Mouse (Mus musculus) hindbrain, embryonic 16.5 days (tissue): Measurements from ENCODE around the gene Qpctl. TPM values are rescaled to one million over a fixed set of nuclear protein-coding genes. Genes with fewer than 3 reads are reported as not detected.

Experiments used
- ATAC-seq: fragments of 200-750 bp; cut with Nextera tagmentation; 2 replicates; pipeline ENCODE4 v1.8.0; 2017; ENCODE audit warnings: moderate TSS enrichment, moderate library complexity
- H3K27ac ChIP-seq: fragments of 300-500 bp; sonication (generic); 2 replicates; pipeline ENCODE4 v1.5.1; 2014; ENCODE audit warnings: low read depth, mild to moderate bottlenecking, control low read depth, low read length, moderate library complexity
- H3K27me3 ChIP-seq: fragments of 300-500 bp; sonication (generic); replicated peaks from 2 replicates; pipeline ENCODE4 v1.6.1; 2014; ENCODE audit warnings: low read length; ENCODE audit not compliant: control insufficient read depth, insufficient read depth
- H3K36me3 ChIP-seq: fragments of 300-500 bp; sonication (generic); 2 replicates; pipeline ENCODE4 v1.6.1; 2014; ENCODE audit warnings: mild to moderate bottlenecking, low read length, moderate library complexity, mixed read lengths; ENCODE audit not compliant: control insufficient read depth, insufficient read depth
- H3K4me1 ChIP-seq: fragments of 300-500 bp; sonication (generic); 2 replicates; pipeline ENCODE4 v1.6.1; 2014; ENCODE audit warnings: low read depth, low read length; ENCODE audit not compliant: control insufficient read depth, insufficient read depth
- H3K4me2 ChIP-seq: fragments of 300-500 bp; sonication (generic); 2 replicates; pipeline ENCODE4 v1.6.1; 2014; ENCODE audit warnings: mild to moderate bottlenecking, low read length, control low read depth, moderate library complexity
- H3K4me3 ChIP-seq: fragments of 300-500 bp; sonication (generic); 2 replicates; pipeline ENCODE4 v1.5.1; 2014; ENCODE audit warnings: mild to moderate bottlenecking, low read length, control low read depth, moderate library complexity
- H3K9ac ChIP-seq: fragments of 300-500 bp; sonication (generic); 2 replicates; pipeline ENCODE4 v1.6.1; 2014; ENCODE audit warnings: low read depth, mild to moderate bottlenecking, control low read depth, low read length, moderate library complexity
- H3K9me3 ChIP-seq: fragments of 300-500 bp; sonication (generic); 2 replicates; pipeline ENCODE4 v1.6.1; 2014; ENCODE audit warnings: mild to moderate bottlenecking, low read length, moderate library complexity; ENCODE audit not compliant: control insufficient read depth
- WGBS: fragments of 180-500 bp; shearing (Covaris S2); extraction: QIAGEN DNeasy Blood & Tissue Kit; methylation state at CpG from one replicate; pipeline ENCODE4 v1.1.7; 2014; 5-methylcytosine and 5-hydroxymethylcytosine counted together
- polyA plus RNA-seq: library from polyadenylated mRNA; unstranded; fragments of >200 nt; fragmentation: Nextera tagmentation; extraction: Ambion mirVana; gene quantifications from 2 replicates; pipeline ENCODE4 v1.2.1, GENCODE M21; 2015

The Qpctl gene
- polyA plus RNA-seq, 1 experiment from 2014 or later, result 26.3 TPM

DNA sequence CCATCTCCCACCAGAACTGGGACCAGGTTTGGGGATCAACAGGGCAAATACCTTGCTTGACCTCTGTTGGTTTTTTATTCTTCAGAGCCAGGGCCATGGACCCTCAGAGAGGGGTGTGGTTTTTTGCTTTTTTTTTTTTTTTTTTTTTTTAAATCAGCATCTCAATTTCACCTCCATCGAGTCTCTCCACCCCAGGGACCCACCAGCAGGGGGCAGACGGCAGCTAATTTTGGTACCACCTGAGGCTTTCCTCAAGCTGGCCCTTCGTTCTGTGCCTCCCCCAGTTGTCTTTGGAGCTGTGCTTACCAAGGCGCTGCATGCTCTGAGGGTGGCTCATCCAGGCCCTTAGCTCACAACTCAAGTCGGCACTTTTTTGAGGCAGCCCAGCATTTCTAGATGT is 11.7 kb downstream of the Qpctl start:
- H3K4me3 ChIP-seq, result no peak overlapping the region
- no peaks in the 10 kb centered on the region for H3K27me3 ChIP-seq
- H3K9ac ChIP-seq, result no peak overlapping the region
- H3K27ac ChIP-seq, result no peak overlapping the region
- H3K36me3 ChIP-seq, result peaks cover 26% of the 10 kb centered on the region
- no peaks in the 10 kb centered on the region for H3K4me1 ChIP-seq
- no peak overlapping the region for H3K4me2 ChIP-seq
- 52% methylated on average over 5 of the region's 5 CpGs for WGBS
- no peak for ATAC-seq
- no peaks in the 10 kb centered on the region for H3K9me3 ChIP-seq

DNA sequence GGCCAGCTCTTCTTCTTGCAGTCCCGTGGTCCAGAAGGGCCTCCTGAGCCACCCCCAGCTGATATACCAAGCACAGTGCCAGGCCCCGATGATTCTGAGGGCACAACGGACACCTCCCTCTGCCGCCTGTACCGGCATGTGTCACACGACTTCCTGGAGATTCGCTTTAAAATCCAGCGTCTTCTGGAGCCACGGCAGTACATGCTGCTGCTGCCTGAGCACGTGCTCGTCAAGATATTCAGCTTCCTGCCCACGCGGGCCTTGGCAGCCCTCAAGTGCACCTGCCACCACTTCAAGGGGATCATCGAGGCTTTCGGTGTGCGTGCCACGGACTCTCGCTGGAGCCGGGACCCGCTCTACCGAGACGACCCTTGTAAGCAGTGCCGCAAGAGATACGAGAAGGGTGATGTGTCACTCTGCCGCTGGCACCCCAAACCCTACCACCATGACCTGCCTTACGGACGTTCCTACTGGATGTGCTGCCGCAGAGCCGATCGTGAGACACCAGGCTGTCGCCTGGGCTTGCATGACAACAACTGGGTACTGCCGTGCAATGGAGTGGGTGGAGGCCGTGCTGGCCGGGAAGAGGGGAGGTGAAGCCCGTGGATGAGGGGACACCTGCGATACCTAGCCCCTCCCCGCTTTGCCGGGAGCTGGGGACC is 12.3 kb downstream of the Qpctl start:
- 91% methylated on average over 38 of the region's 38 CpGs for WGBS
- ATAC-seq, result no peak

DNA sequence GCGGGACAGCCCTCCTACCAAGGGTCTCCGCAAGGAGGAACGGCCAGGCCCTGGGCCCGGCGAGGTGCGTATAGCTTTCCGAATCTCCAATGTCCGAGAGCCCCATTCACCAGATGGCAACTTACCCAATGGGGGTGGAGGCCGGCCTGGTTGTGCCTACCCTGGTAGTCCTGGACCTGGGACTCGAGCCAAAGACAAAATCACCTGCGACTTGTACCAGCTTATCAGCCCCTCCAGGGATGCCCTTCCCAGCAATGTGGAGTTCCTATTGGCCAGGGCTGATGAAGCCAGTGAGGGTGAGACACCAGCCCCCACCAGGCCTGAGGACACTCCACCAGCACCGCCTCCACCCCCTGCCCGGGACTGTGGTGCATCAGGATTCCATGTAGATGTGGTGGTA is 12.9 kb downstream of the Qpctl start:
- Histone ChIP-seq H3K36me3 (peaks cover 25% of the 10 kb centered on the region), H3K9ac (no peak overlapping the region), H3K9me3 (no peaks in the 10 kb centered on the region), H3K27ac (no peak overlapping the region), H3K4me2 (no peak overlapping the region), H3K4me3 (no peak overlapping the region), H3K4me1 (no peaks in the 10 kb centered on the region; the same call in 1 of the 2 replicates), H3K27me3 (no peaks in the 10 kb centered on the region)
- no peak for ATAC-seq
- 95% methylated on average over 13 of the region's 13 CpGs for WGBS

More for the DNA sequence above, 12.3 kb downstream of the Qpctl start:
- H3K4me1 ChIP-seq, result no peaks in the 10 kb centered on the region; the same call in 1 of the 2 replicates
- no peak overlapping the region for H3K27ac ChIP-seq
- H3K4me3 ChIP-seq, result no peak overlapping the region
- peaks cover 26% of the 10 kb centered on the region for H3K36me3 ChIP-seq
- no peak overlapping the region for H3K9ac ChIP-seq
- no peak overlapping the region for H3K4me2 ChIP-seq
- H3K9me3 ChIP-seq, result no peaks in the 10 kb centered on the region
- H3K27me3 ChIP-seq, result no peaks in the 10 kb centered on the region

DNA sequence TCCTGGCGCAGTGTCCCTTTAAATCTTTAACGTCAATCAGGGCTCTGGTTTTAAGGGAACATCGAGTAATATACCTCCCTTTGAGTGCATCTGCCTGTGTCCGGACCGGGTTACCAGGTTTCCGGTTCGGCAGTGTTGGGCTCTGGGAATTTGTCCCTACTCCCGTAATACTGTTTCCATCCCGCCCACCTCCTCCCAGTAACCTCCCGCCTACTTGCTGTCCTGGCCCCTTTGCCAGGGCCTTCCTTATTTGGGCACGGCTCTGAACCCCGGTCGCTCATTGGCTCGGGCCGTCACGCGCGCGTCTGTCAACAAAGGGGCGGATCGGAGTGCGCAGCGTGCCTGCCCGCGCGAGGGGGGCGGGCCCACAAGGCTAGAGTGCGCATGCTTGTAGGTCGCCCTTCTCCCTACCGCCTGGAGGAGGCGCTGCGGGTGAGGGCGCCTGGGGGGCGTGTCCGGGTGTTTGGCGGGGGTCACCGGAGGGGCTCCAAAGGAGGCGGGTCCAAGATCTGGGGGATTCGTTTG is 17.7 kb downstream of the Qpctl start:
- H3K9ac ChIP-seq, result peak overlapping the region; percentile 65
- H3K36me3 ChIP-seq, result peaks cover 10% of the 10 kb centered on the region
- H3K27me3 ChIP-seq, result no peaks in the 10 kb centered on the region
- peak overlapping the region; percentile 51 for H3K4me3 ChIP-seq
- peaks cover 4% of the 10 kb centered on the region; the same call in 1 of the 2 replicates for H3K4me1 ChIP-seq
- no peaks in the 10 kb centered on the region for H3K9me3 ChIP-seq
- peak; percentile 99 for ATAC-seq
- H3K27ac ChIP-seq, result peak overlapping the region; percentile 78
- under 1% methylated on average over 39 of the region's 39 CpGs for WGBS
- peak overlapping the region; percentile 64 for H3K4me2 ChIP-seq

DNA sequence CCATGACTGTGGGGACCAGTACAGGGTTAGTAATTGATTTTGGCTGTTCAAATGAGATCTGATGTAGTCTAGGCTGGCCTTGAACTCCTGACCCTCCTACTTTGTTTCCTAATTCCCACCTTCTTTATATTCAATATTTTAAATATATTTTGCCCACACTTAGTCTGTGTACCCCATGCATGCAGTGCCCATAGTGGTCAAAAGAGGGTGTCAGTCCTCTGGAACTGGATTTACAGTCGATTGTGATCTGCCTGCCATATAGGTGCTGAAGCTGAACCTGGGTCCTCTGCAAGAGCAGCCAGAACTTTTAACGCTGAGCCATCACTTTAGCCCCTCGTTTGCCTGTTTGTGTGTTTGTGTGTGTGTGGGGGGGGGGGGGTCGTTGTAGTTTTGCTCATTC is 18.4 kb downstream of the Qpctl start:
- H3K27ac ChIP-seq, result peak overlapping the region; percentile 76
- H3K4me3 ChIP-seq, result peak overlapping the region; percentile 51
- H3K27me3 ChIP-seq, result no peaks in the 10 kb centered on the region
- no peak for ATAC-seq
- peaks cover 4% of the 10 kb centered on the region; the same call in 1 of the 2 replicates for H3K4me1 ChIP-seq
- peak overlapping the region; percentile 50 for H3K9ac ChIP-seq
- H3K9me3 ChIP-seq, result no peaks in the 10 kb centered on the region
- 42% methylated on average over 4 of the region's 4 CpGs for whole genome bisulfite sequencing
- peak overlapping the region; percentile 64 for H3K4me2 ChIP-seq
- peaks cover 3% of the 10 kb centered on the region; the same call in 1 of the 2 replicates for H3K36me3 ChIP-seq

DNA sequence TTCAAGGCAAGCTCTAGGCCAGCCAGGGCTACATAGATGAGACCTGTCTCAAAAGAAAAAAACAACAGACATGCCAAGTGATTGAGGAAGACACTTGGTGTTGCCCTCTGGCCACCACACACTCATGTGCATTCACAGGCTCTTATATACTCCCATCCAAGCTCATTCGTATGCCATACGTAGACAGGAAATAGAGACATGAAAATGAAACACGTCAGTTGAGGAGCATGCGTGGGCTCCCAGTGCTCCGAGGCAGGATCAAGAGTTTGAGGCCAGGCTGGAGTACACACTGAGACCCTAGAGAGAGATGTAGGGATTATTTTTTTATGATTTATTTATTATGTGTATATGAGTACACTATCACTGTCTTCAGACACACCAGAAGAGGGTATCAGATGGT is 19.7 kb downstream of the Qpctl start:
- Histone ChIP-seq H3K4me3 (no peak overlapping the region), H3K27ac (no peak overlapping the region), H3K27me3 (no peaks in the 10 kb centered on the region), H3K36me3 (no peaks in the 10 kb centered on the region), H3K4me2 (no peak overlapping the region), H3K9me3 (no peaks in the 10 kb centered on the region), H3K4me1 (peaks cover 4% of the 10 kb centered on the region; the same call in 1 of the 2 replicates), H3K9ac (0 out of 2 replicates have a peak overlapping the region, but pooled peaks have one; percentile 11)
- ATAC-seq, result no peak
- WGBS, result 94% methylated on average over 5 of the region's 5 CpGs

DNA sequence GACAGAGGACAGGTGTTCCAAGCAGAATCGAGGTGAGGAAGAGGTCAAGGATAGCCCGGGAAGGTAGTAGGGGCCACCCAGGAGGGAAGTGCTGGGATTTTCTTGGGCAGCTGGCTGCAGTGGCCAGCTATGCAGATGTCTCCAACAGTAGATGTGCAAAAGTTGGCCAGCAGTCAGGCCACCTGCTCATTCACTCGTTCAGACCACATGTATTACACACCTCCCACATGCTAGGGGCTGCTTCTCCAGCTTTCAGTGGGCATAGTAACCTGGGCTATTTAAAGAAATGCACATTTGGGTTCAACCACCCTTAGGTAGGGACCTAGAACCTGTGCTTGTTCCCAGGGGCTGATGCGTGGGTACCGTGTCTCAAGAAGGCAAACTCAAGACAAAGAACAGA is 21.3 kb downstream of the Qpctl start:
- H3K9ac ChIP-seq, result no peak overlapping the region
- no peak for ATAC-seq
- H3K27ac ChIP-seq, result no peak overlapping the region
- H3K4me1 ChIP-seq, result peaks cover 4% of the 10 kb centered on the region; the same call in 1 of the 2 replicates
- H3K4me2 ChIP-seq, result no peak overlapping the region
- 92% methylated on average over 5 of the region's 5 CpGs for WGBS
- H3K36me3 ChIP-seq, result no peaks in the 10 kb centered on the region
- H3K4me3 ChIP-seq, result no peak overlapping the region
- no peaks in the 10 kb centered on the region for H3K9me3 ChIP-seq
- H3K27me3 ChIP-seq, result no peaks in the 10 kb centered on the region

DNA sequence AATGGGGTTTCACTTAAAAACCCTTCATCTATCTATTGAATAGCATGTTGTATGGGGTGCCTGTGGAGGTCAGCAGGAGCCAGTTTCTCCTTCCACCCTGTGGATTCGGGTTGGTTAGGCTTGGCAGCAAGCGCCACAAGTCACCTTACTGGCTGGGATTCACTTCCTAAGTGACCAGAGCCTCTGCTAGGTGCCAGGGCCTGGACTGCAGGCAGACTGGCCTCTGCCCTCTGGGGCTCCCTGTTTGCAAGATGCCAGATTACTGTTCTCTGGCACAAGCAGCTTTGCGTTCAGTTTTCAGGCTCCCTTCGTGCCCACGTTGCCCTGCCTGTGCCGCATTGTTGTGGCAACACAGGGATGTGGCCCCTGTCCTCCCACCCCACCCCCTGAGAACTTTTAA is 24.4 kb downstream of the Qpctl start:
- Histone ChIP-seq H3K36me3 (no peaks in the 10 kb centered on the region), H3K4me1 (peaks cover 13% of the 10 kb centered on the region), H3K27ac (no peak overlapping the region), H3K9me3 (no peaks in the 10 kb centered on the region), H3K27me3 (no peaks in the 10 kb centered on the region), H3K4me2 (no peak overlapping the region), H3K9ac (no peak overlapping the region), H3K4me3 (no peak overlapping the region)
- no peak for ATAC-seq
- WGBS, result 87% methylated on average over 6 of the region's 6 CpGs

DNA sequence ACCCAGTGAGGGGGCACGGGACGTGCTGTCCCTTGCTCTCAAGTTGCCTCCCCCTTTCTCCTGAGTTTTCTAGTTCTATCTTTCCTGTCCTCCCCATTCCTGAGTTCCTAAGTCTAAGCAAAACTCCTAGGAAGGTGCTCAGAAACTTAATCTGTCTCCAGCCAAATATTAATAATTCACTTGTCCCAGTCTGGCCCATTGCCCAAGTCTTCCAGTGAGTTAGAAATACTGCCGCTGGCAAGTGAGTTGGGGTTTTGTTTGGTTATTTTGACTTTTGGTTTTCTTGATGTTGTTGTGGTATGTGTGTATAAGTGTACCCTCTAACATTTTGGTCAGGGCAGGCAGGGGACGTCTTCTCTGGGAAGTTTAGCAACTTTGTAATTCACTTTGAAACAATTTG is 27.4 kb downstream of the Qpctl start:
- no peak overlapping the region for H3K4me3 ChIP-seq
- peaks cover 20% of the 10 kb centered on the region for H3K4me1 ChIP-seq
- no peaks in the 10 kb centered on the region for H3K9me3 ChIP-seq
- no peak overlapping the region for H3K9ac ChIP-seq
- no peaks in the 10 kb centered on the region for H3K27me3 ChIP-seq
- no peak for ATAC-seq
- 91% methylated on average over 4 of the region's 4 CpGs for WGBS
- H3K27ac ChIP-seq, result no peak overlapping the region
- H3K36me3 ChIP-seq, result no peaks in the 10 kb centered on the region
- H3K4me2 ChIP-seq, result no peak overlapping the region
